Mouse (Mus musculus): Measurements from ENCODE around the gene Iqcj. TPM values are rescaled to one million over a fixed set of nuclear protein-coding genes. Genes with fewer than 3 reads are reported as not detected.

Gene Iqcj
- polyA plus RNA-seq (2015; fragmentation: Nextera tagmentation; extraction: Ambion mirVana): not detected in 2 replicates

GRCm38 (mm10) chr3:67892026-67892705 is at the start of gene Iqcj, which contains the start of gene Iqschfp:
Iqcj (plus strand) TSS chr3:67892220.
Iqschfp (plus strand) TSS chr3:67892232.
- H3K9ac ChIP-seq: no peak within 1 kb of the TSS
- no peak within 1 kb of the TSS for H3K4me3 ChIP-seq
- H3K4me1 ChIP-seq: peaks cover 3% of the 10 kb centered on the region; the same call in 1 of the 2 replicates
- H3K9me3 ChIP-seq: no peaks in the 10 kb centered on the region
- no peaks in the 10 kb centered on the region for H3K27me3 ChIP-seq
- H3K27ac ChIP-seq: no peak within 1 kb of the TSS
- no peak for ATAC-seq (ENCODE audit: insufficient number of reproducible peaks, insufficient read depth, low FRiP score, low TSS enrichment, low read depth)
- no peaks in the 10 kb centered on the region for H3K36me3 ChIP-seq
- 56% methylated on average over 15 of the region's 15 CpGs for WGBS
- H3K4me2 ChIP-seq: peak within 1 kb of the TSS; percentile 25

GRCm38 (mm10) chr3:67852397-67852796 is 39.6 kb upstream of the Iqcj start:
- H3K4me2 ChIP-seq: no peak overlapping the region
- no peaks in the 10 kb centered on the region for H3K9me3 ChIP-seq
- ATAC-seq (ENCODE audit: insufficient number of reproducible peaks, insufficient read depth, low FRiP score, low TSS enrichment, low read depth): no peak
- H3K27me3 ChIP-seq: no peaks in the 10 kb centered on the region
- no peaks in the 10 kb centered on the region for H3K36me3 ChIP-seq
- H3K4me3 ChIP-seq: no peak overlapping the region
- no peak overlapping the region for H3K27ac ChIP-seq
- no peak overlapping the region for H3K9ac ChIP-seq
- WGBS: 82% methylated on average over 5 of the region's 5 CpGs
- no peaks in the 10 kb centered on the region for H3K4me1 ChIP-seq

GRCm38 (mm10) chr3:67861524-67861923 is 30.5 kb upstream of the Iqcj start:
- no peak for ATAC-seq (ENCODE audit: insufficient number of reproducible peaks, insufficient read depth, low FRiP score, low TSS enrichment, low read depth)
- no peak overlapping the region for H3K9ac ChIP-seq
- 86% methylated on average over 3 of the region's 3 CpGs for WGBS

GRCm38 (mm10) chr3:67867420-67868065 is 24.5 kb upstream of the Iqcj start:
- Histone ChIP-seq H3K27ac (no peak overlapping the region), H3K4me2 (no peak overlapping the region), H3K9me3 (no peaks in the 10 kb centered on the region), H3K4me3 (no peak overlapping the region), H3K36me3 (no peaks in the 10 kb centered on the region), H3K27me3 (no peaks in the 10 kb centered on the region), H3K9ac (no peak overlapping the region), H3K4me1 (no peaks in the 10 kb centered on the region)
- ATAC-seq (ENCODE audit: insufficient number of reproducible peaks, insufficient read depth, low FRiP score, low TSS enrichment, low read depth): no peak
- WGBS: 55% methylated on average over 13 of the region's 13 CpGs

More at GRCm38 (mm10) chr3:67861524-67861923, 30.5 kb upstream of the Iqcj start:
- no peaks in the 10 kb centered on the region for H3K9me3 ChIP-seq
- no peaks in the 10 kb centered on the region for H3K27me3 ChIP-seq
- no peak overlapping the region for H3K4me2 ChIP-seq
- no peak overlapping the region for H3K27ac ChIP-seq
- no peaks in the 10 kb centered on the region for H3K4me1 ChIP-seq
- H3K4me3 ChIP-seq: no peak overlapping the region
- no peaks in the 10 kb centered on the region for H3K36me3 ChIP-seq

GRCm38 (mm10) chr3:67869424-67869823 is 22.6 kb upstream of the Iqcj start:
- no peak overlapping the region for H3K4me2 ChIP-seq
- no peaks in the 10 kb centered on the region for H3K9me3 ChIP-seq
- 90% methylated on average over 1 of the region's 1 CpGs for WGBS
- no peaks in the 10 kb centered on the region for H3K27me3 ChIP-seq
- no peak overlapping the region for H3K9ac ChIP-seq
- no peak for ATAC-seq (ENCODE audit: insufficient number of reproducible peaks, insufficient read depth, low FRiP score, low TSS enrichment, low read depth)
- H3K27ac ChIP-seq: no peak overlapping the region
- no peaks in the 10 kb centered on the region for H3K36me3 ChIP-seq
- H3K4me1 ChIP-seq: no peaks in the 10 kb centered on the region
- H3K4me3 ChIP-seq: no peak overlapping the region

- Histone ChIP-seq H3K4me1 (no peaks in the 10 kb centered on the region), H3K36me3 (no peaks in the 10 kb centered on the region), H3K27me3 (no peaks in the 10 kb centered on the region), H3K27ac (no peak overlapping the region), H3K4me2 (no peak overlapping the region), H3K9me3 (no peaks in the 10 kb centered on the region), H3K9ac (no peak overlapping the region), H3K4me3 (no peak overlapping the region)
- WGBS: 74% methylated on average over 4 of the region's 4 CpGs
- no peak for ATAC-seq (ENCODE audit: insufficient number of reproducible peaks, insufficient read depth, low FRiP score, low TSS enrichment, low read depth)
Observed at GRCm38 (mm10) chr3:67877253-67877652, 14.8 kb upstream of the Iqcj start.

GRCm38 (mm10) chr3:67884335-67884734 is 7.7 kb upstream of the Iqcj start:
- H3K27ac ChIP-seq: no peak overlapping the region
- no peak overlapping the region for H3K4me2 ChIP-seq
- H3K36me3 ChIP-seq: no peaks in the 10 kb centered on the region
- no peak for ATAC-seq (ENCODE audit: insufficient number of reproducible peaks, insufficient read depth, low FRiP score, low TSS enrichment, low read depth)
- WGBS: 77% methylated on average over 3 of the region's 3 CpGs
- H3K4me1 ChIP-seq: no peaks in the 10 kb centered on the region
- no peak overlapping the region for H3K4me3 ChIP-seq
- H3K9ac ChIP-seq: no peak overlapping the region
- no peaks in the 10 kb centered on the region for H3K27me3 ChIP-seq
- H3K9me3 ChIP-seq: no peaks in the 10 kb centered on the region

GRCm38 (mm10) chr3:67886176-67886575 is 5.8 kb upstream of the Iqcj start:
- Histone ChIP-seq H3K4me3 (no peak overlapping the region), H3K9me3 (no peaks in the 10 kb centered on the region), H3K4me2 (no peak overlapping the region), H3K4me1 (no peaks in the 10 kb centered on the region), H3K27ac (no peak overlapping the region), H3K9ac (no peak overlapping the region), H3K36me3 (no peaks in the 10 kb centered on the region), H3K27me3 (no peaks in the 10 kb centered on the region)
- ATAC-seq (ENCODE audit: insufficient number of reproducible peaks, insufficient read depth, low FRiP score, low TSS enrichment, low read depth): no peak
- 64% methylated on average over 1 of the region's 1 CpGs for WGBS

GRCm38 (mm10) chr3:67887251-67887650 is 4.8 kb upstream of the Iqcj start:
- ATAC-seq (ENCODE audit: insufficient number of reproducible peaks, insufficient read depth, low FRiP score, low TSS enrichment, low read depth): no peak
- no peaks in the 10 kb centered on the region for H3K36me3 ChIP-seq

GRCm38 (mm10) chr3:67892768-67893167 is 748 bp downstream of the Iqcj start:
- H3K27ac ChIP-seq: no peak overlapping the region
- no peaks in the 10 kb centered on the region for H3K9me3 ChIP-seq
- H3K27me3 ChIP-seq: no peaks in the 10 kb centered on the region
- H3K4me3 ChIP-seq: no peak overlapping the region
- WGBS: 79% methylated on average over 10 of the region's 10 CpGs
- H3K9ac ChIP-seq: no peak overlapping the region
- H3K36me3 ChIP-seq: no peaks in the 10 kb centered on the region
- ATAC-seq (ENCODE audit: insufficient number of reproducible peaks, insufficient read depth, low FRiP score, low TSS enrichment, low read depth): no peak
- peak overlapping the region; percentile 25; the same call in 1 of the 2 replicates for H3K4me2 ChIP-seq
- peaks cover 3% of the 10 kb centered on the region; the same call in 1 of the 2 replicates for H3K4me1 ChIP-seq

More at GRCm38 (mm10) chr3:67887251-67887650, 4.8 kb upstream of the Iqcj start:
- no peak overlapping the region for H3K27ac ChIP-seq
- H3K9ac ChIP-seq: no peak overlapping the region
- H3K9me3 ChIP-seq: no peaks in the 10 kb centered on the region
- H3K4me3 ChIP-seq: no peak overlapping the region
- H3K27me3 ChIP-seq: no peaks in the 10 kb centered on the region
- H3K4me1 ChIP-seq: peaks cover 2% of the 10 kb centered on the region; the same call in 1 of the 2 replicates
- H3K4me2 ChIP-seq: no peak overlapping the region

- no peaks in the 10 kb centered on the region for H3K27me3 ChIP-seq
- no peaks in the 10 kb centered on the region for H3K9me3 ChIP-seq
- no peaks in the 10 kb centered on the region for H3K4me1 ChIP-seq
- WGBS: 75% methylated on average over 4 of the region's 4 CpGs
- no peak for ATAC-seq (ENCODE audit: insufficient number of reproducible peaks, insufficient read depth, low FRiP score, low TSS enrichment, low read depth)
- H3K27ac ChIP-seq: no peak overlapping the region
- H3K4me3 ChIP-seq: no peak overlapping the region
- no peak overlapping the region for H3K4me2 ChIP-seq
- H3K9ac ChIP-seq: no peak overlapping the region
- H3K36me3 ChIP-seq: no peaks in the 10 kb centered on the region
Observed at GRCm38 (mm10) chr3:67902517-67902916, 10.5 kb downstream of the Iqcj start.

- no peaks in the 10 kb centered on the region for H3K4me1 ChIP-seq
- WGBS: 76% methylated on average over 2 of the region's 2 CpGs
- no peak for ATAC-seq (ENCODE audit: insufficient number of reproducible peaks, insufficient read depth, low FRiP score, low TSS enrichment, low read depth)
- H3K36me3 ChIP-seq: no peaks in the 10 kb centered on the region
- H3K27me3 ChIP-seq: no peaks in the 10 kb centered on the region
- H3K4me2 ChIP-seq: no peak overlapping the region
- H3K27ac ChIP-seq: no peak overlapping the region
- H3K9me3 ChIP-seq: no peaks in the 10 kb centered on the region
- no peak overlapping the region for H3K4me3 ChIP-seq
- no peak overlapping the region for H3K9ac ChIP-seq
Observed at GRCm38 (mm10) chr3:67908586-67908985, 16.6 kb downstream of the Iqcj start.

All from embryonic facial prominence, embryonic 13.5 days (tissue).